Mouse (Mus musculus): ENCODE measurements at regions not wholly inside any gene's neighbourhood (a gene's known extent, or its start where the extent isn't known, plus 50 kb on each side); places are given as distances from the start of the nearest gene placed in this dataset.

DNA sequence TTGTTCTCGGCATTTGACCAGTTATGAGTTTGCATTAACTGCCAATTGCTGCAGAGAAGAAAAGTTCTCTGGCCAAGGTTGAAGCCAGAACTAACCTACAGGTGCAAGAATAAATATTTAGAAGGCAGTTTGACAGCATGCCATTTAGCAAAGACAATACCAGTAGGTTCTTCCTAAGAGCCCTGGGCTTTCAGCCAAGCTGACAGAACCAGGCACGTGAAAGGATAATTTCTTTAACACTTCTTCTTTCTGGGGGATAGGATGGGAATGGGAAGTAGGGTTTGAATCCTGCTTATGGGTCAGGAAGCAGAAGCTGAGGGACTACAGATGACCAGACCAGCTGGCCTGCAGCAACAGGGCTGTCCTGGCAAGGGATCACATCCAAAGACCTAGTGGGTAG lies 210.2 kb downstream of the Sipa1l2 start:
- TF ChIP-seq GATA1 (IDR thresholded peaks at IDR 0.05; ENCODE audit: borderline replicate concordance, low read length), result no peak
- no peak for TF ChIP-seq FLI1 (IDR thresholded peaks at IDR 0.05; ENCODE audit: low read length)

All from megakaryocyte, embryonic 14.5 days (primary cell).